Mouse (Mus musculus): ENCODE results near the gene Il19. TPM values are rescaled to one million over a fixed set of nuclear protein-coding genes. Genes with fewer than 3 reads are reported as not detected.

The Il19 gene
- total and polyA plus RNA-seq, 3 experiments, result 0.38 TPM; not detected in 2

GRCm38 (mm10) chr1:130938192-130938591, 1.7 kb downstream of the Il19 start:
- Histone ChIP-seq H3K9me3 (replicated peaks; ENCODE audit: low read length) (no peaks in the 10 kb centered on the region), H3K4me1 (ENCODE audit: control insufficient read depth in 1 of 2, insufficient read depth in 2 of 2) (0 out of 4 replicates have a peak, but pooled peaks cover 0 to 2% of the 10 kb centered on the region in 2 experiments), H3K27ac (ENCODE audit: insufficient read depth, low read depth) (no peak overlapping the region), H3K27me3 (replicated peaks) (no peaks in the 10 kb centered on the region), H3K79me2 (replicated peaks; ENCODE audit: control insufficient read depth, extremely low read depth, insufficient read depth, poor library complexity, severe bottlenecking) (no peaks in the 10 kb centered on the region), H3K9ac (ENCODE audit: insufficient read depth, low read depth) (no peak overlapping the region), H3K36me3 (replicated peaks in 1 of 2; ENCODE audit: control insufficient read depth in 1 of 2, insufficient read depth in 1 of 2, low read length in 1 of 2) (no peaks in the 10 kb centered on the region), H3K4me3 (replicated peaks in 1 of 3; ENCODE audit: low read depth in 2 of 3, low read length in 2 of 3, poor library complexity in 1 of 3) (no peak overlapping the region), H3K4me2 (ENCODE audit: insufficient read depth, low read depth, poor library complexity, severe bottlenecking) (no peak overlapping the region)
- in situ Hi-C loops (cut with MboI; ENCODE audit: low pct_ligation_motif_present, low pct_unique_long_range_greater_than_20kb, low sequenced_read_pairs) (no loop called here), dilution Hi-C loops (cut with MboI; ENCODE audit: extremely low pct_ligation_motif_present, extremely low pct_unique_long_range_greater_than_20kb, low sequenced_read_pairs) (no loop called here)
- no peak for TF ChIP-seq MXI1 (IDR thresholded peaks at IDR 0.05; ENCODE audit: low read depth, low read length)
- no peak for TF ChIP-seq PAX5 (IDR thresholded peaks at IDR 0.05; ENCODE audit: low read length)
- TF ChIP-seq KAT2A (IDR thresholded peaks at IDR 0.05; ENCODE audit: insufficient replicate concordance, low read length), result no peak
- no peak for TF ChIP-seq SIN3A (IDR thresholded peaks at IDR 0.05; ENCODE audit: low read length)
- TF ChIP-seq ZC3H11A (IDR thresholded peaks at IDR 0.05; ENCODE audit: low read depth, low read length), result no peak
- TF ChIP-seq NRF1 (IDR thresholded peaks at IDR 0.05; ENCODE audit: low read depth, low read length), result no peak
- TF ChIP-seq MYC (IDR thresholded peaks at IDR 0.05; ENCODE audit: low read depth, low read length), result no peak
- no peak for TF ChIP-seq ZMIZ1 (IDR thresholded peaks at IDR 0.05; ENCODE audit: low read depth, low read length)
- no peak for TF ChIP-seq EP300 (IDR thresholded peaks at IDR 0.05; ENCODE audit: low read length)
- TF ChIP-seq TCF12 (IDR thresholded peaks at IDR 0.05; ENCODE audit: low read depth, low read length), result no peak
- TF ChIP-seq JUND (conservative IDR thresholded peaks at IDR 0.05; ENCODE audit: low read depth, low read length), result no peak
- TF ChIP-seq BHLHE40 (IDR thresholded peaks at IDR 0.05; ENCODE audit: low read depth, low read length), result no peak
- TF ChIP-seq CHD1 (IDR thresholded peaks at IDR 0.05; ENCODE audit: low read depth, low read length), result no peak
- DNase-seq (ENCODE audit: extremely low read depth), result no peak

GRCm38 (mm10) chr1:130937170-130937569, 2.7 kb downstream of the Il19 start:
- H3K27ac ChIP-seq (ENCODE audit: insufficient read depth, low read depth), result no peak overlapping the region
- no peaks in the 10 kb centered on the region for H3K27me3 ChIP-seq (replicated peaks)
- no peaks in the 10 kb centered on the region for H3K9me3 ChIP-seq (replicated peaks; ENCODE audit: low read length)
- H3K36me3 ChIP-seq (replicated peaks in 1 of 2; ENCODE audit: control insufficient read depth in 1 of 2, insufficient read depth in 1 of 2, low read length in 1 of 2), result no peaks in the 10 kb centered on the region
- in situ Hi-C loops (cut with MboI; ENCODE audit: low pct_ligation_motif_present, low pct_unique_long_range_greater_than_20kb, low sequenced_read_pairs), result no loop called here
- TF ChIP-seq MEF2A (IDR thresholded peaks at IDR 0.05; ENCODE audit: borderline replicate concordance, low read depth, low read length), result no peak
- TF ChIP-seq ETS1 (conservative IDR thresholded peaks at IDR 0.05; ENCODE audit: low read depth, low read length), result no peak
- no peak for TF ChIP-seq USF1 (IDR thresholded peaks at IDR 0.05; ENCODE audit: low read depth, low read length)
- TF ChIP-seq JUND (conservative IDR thresholded peaks at IDR 0.05; ENCODE audit: low read depth, low read length), result no peak
- no peak for TF ChIP-seq CHD1 (IDR thresholded peaks at IDR 0.05; ENCODE audit: low read depth, low read length)
- no peak for TF ChIP-seq MYC (IDR thresholded peaks at IDR 0.05; ENCODE audit: low read depth, low read length)
- no peak for TF ChIP-seq PAX5 (IDR thresholded peaks at IDR 0.05; ENCODE audit: low read length)
- no peak for TF ChIP-seq HCFC1 (IDR thresholded peaks at IDR 0.05; ENCODE audit: low read depth, low read length)
- no peak for TF ChIP-seq ZKSCAN1 (IDR thresholded peaks at IDR 0.05; ENCODE audit: borderline replicate concordance, low read depth, low read length)
- TF ChIP-seq CHD2 (IDR thresholded peaks at IDR 0.05; ENCODE audit: low read length), result no peak
- TF ChIP-seq ZNF384 (IDR thresholded peaks at IDR 0.05; ENCODE audit: low read depth, low read length), result no peak
- TF ChIP-seq IRF4 (IDR thresholded peaks at IDR 0.05; ENCODE audit: low read depth, low read length), result no peak
- H3K9ac ChIP-seq (ENCODE audit: insufficient read depth, low read depth), result no peak overlapping the region
- no peak overlapping the region for H3K4me2 ChIP-seq (ENCODE audit: insufficient read depth, low read depth, poor library complexity, severe bottlenecking)
- dilution Hi-C loops (cut with MboI; ENCODE audit: extremely low pct_ligation_motif_present, extremely low pct_unique_long_range_greater_than_20kb, low sequenced_read_pairs), result no loop called here
- 0 out of 4 replicates have a peak, but pooled peaks cover 0 to 2% of the 10 kb centered on the region in 2 experiments for H3K4me1 ChIP-seq (ENCODE audit: control insufficient read depth in 1 of 2, insufficient read depth in 2 of 2)
- H3K4me3 ChIP-seq (replicated peaks in 1 of 3; ENCODE audit: low read depth in 2 of 3, low read length in 2 of 3, poor library complexity in 1 of 3), result no peak overlapping the region
- no peak for DNase-seq (ENCODE audit: extremely low read depth)
- H3K79me2 ChIP-seq (replicated peaks; ENCODE audit: control insufficient read depth, extremely low read depth, insufficient read depth, poor library complexity, severe bottlenecking), result no peaks in the 10 kb centered on the region
